Mouse (Mus musculus) hindbrain, embryonic 13.5 days (tissue): ENCODE measurements around the gene Cptp. TPM values are rescaled to one million over a fixed set of nuclear protein-coding genes. Genes with fewer than 3 reads are reported as not detected.

Source experiments
- ATAC-seq: fragments of 200-750 bp; cut with Nextera tagmentation; 2 replicates; pipeline ENCODE4 v1.8.0; 2017; ENCODE audit warnings: moderate TSS enrichment; ENCODE audit not compliant: low FRiP score
- H3K27ac ChIP-seq: fragments of 300-500 bp; sonication (generic); 2 replicates; pipeline ENCODE4 v1.5.1; 2015; ENCODE audit warnings: inconsistent platforms, mild to moderate bottlenecking, moderate library complexity
- H3K27me3 ChIP-seq: fragments of 300-500 bp; sonication (generic); 2 replicates; pipeline ENCODE4 v1.6.1; 2015; ENCODE audit warnings: mild to moderate bottlenecking, inconsistent platforms
- H3K36me3 ChIP-seq: fragments of 300-500 bp; sonication (generic); 2 replicates; pipeline ENCODE4 v1.6.1; 2015; ENCODE audit warnings: mild to moderate bottlenecking, inconsistent platforms
- H3K4me1 ChIP-seq: fragments of 300-500 bp; sonication (generic); replicated peaks from 2 replicates; pipeline ENCODE4 v1.6.1; 2015; ENCODE audit warnings: inconsistent platforms
- H3K4me2 ChIP-seq: fragments of 300-500 bp; sonication (generic); 2 replicates; pipeline ENCODE4 v1.6.1; 2015; ENCODE audit warnings: inconsistent platforms, mild to moderate bottlenecking, moderate library complexity
- H3K4me3 ChIP-seq: fragments of 300-500 bp; sonication (generic); 2 replicates; pipeline ENCODE4 v1.5.1; 2015; ENCODE audit warnings: mild to moderate bottlenecking, inconsistent platforms
- H3K9ac ChIP-seq: fragments of 300-500 bp; sonication (generic); 2 replicates; pipeline ENCODE4 v1.6.1; 2015; ENCODE audit warnings: mild to moderate bottlenecking, inconsistent platforms
- H3K9me3 ChIP-seq: fragments of 300-500 bp; sonication (generic); 2 replicates; pipeline ENCODE4 v1.6.1; 2016; ENCODE audit warnings: inconsistent platforms
- WGBS: fragments of 180-500 bp; shearing (Covaris S2); methylation state at CpG from one replicate; pipeline ENCODE4 v1.1.7; 2015; 5-methylcytosine and 5-hydroxymethylcytosine counted together
- polyA plus RNA-seq: library from polyadenylated mRNA; unstranded; fragments of >200 nt; fragmentation: Nextera tagmentation; extraction: Ambion mirVana; gene quantifications from 2 replicates; pipeline ENCODE4 v1.2.1, GENCODE M21; 2015

Cptp gene
- polyA plus RNA-seq, 1 experiment from 2014 or later, result 23.3 TPM

DNA sequence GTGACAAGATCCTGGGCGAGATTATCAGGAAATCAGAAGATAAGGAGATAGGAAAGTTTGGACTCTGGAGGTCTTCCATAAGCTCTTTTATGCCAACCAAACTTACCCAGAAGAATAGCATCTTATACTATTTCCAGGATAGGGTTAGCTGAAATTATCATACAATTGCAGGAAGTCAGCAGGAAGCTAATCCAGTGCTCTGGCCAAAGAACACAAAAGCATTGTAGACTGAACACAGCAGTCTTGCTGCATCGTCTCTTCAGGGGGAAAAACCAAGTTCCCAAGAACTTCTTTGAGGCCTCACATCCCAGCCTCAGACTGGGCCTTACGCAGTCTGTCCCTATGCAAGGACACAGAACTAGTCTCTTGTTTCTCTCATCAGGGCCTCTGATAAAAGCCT, 14.3 kb upstream of the Cptp start:
- H3K27me3 ChIP-seq, result no peaks in the 10 kb centered on the region
- no peaks in the 10 kb centered on the region for H3K4me1 ChIP-seq
- 89% methylated on average over 3 of the region's 3 CpGs for WGBS
- H3K9ac ChIP-seq, result no peak overlapping the region
- no peak for ATAC-seq
- H3K36me3 ChIP-seq, result peaks cover 61% of the 10 kb centered on the region
- no peak overlapping the region for H3K4me2 ChIP-seq
- no peak overlapping the region for H3K27ac ChIP-seq
- no peak overlapping the region for H3K4me3 ChIP-seq
- H3K9me3 ChIP-seq, result no peaks in the 10 kb centered on the region

DNA sequence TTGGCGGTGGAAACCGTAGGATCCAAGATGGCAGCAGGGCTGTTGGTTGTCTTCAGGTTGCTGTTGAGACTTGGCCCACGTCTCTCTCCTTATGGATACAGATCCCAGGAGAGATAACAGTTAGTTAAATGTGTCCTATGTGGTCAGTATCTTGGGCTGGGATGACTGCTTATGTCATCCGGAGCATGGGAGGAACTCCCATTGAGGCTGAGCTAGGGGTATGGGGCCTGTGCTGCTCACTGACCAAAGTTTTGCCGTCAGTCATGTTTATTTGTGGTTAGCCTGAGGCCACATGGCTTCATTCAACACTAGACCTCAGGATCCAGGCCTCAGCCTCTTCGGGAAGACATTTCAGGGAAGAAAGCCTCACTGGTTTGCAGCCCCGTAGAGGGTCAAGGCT, 2.2 kb upstream of the Cptp start:
- H3K4me1 ChIP-seq, result peaks cover 31% of the 10 kb centered on the region
- ATAC-seq, result no peak
- no peak overlapping the region for H3K27ac ChIP-seq
- H3K4me2 ChIP-seq, result no peak overlapping the region
- no peaks in the 10 kb centered on the region for H3K9me3 ChIP-seq
- H3K36me3 ChIP-seq, result peaks cover 53% of the 10 kb centered on the region
- no peak overlapping the region for H3K4me3 ChIP-seq
- no peaks in the 10 kb centered on the region for H3K27me3 ChIP-seq
- 96% methylated on average over 7 of the region's 7 CpGs for WGBS
- no peak overlapping the region for H3K9ac ChIP-seq

DNA sequence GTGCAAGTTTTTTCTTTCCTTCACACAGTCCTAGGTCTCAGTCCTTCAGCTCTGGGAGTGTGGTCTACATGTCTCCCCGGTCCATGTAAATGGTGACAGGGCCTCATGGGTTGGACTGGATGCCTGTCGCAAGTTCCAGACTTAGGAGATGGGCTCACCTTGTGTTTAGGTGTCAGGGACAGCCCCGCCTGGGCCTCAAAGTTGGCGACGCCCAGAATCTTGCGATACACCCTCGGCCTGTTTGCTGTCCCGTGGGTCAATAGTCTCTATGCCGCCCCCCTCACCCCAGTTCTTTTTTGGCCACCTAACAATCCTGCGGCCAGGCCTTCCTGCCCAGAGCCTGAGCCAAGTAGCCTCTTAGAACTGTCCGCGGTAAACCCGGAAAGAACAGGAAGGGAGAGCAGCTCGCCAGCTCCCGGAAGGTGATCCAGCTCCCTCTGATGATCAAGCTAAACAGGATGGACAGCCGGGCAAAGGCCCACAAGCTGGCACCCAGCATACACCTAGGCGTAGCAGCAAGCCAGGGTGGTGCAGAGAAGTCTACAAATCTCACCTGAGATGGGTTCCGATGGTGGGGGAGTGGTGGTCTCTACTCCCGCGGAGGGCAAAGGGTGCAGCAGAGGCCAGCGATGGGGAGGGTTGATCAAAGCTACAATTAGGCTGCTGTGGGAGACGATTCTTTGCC, 484 bp downstream of the Cptp start:
- Histone ChIP-seq H3K27me3 (no peaks in the 10 kb centered on the region), H3K9ac (peak overlapping the region; percentile 87), H3K9me3 (no peaks in the 10 kb centered on the region), H3K4me2 (peak overlapping the region; percentile 93), H3K4me3 (peak overlapping the region; percentile 77), H3K36me3 (peaks cover 48% of the 10 kb centered on the region), H3K4me1 (peaks cover 31% of the 10 kb centered on the region), H3K27ac (peak overlapping the region; percentile 49; the same call in 1 of the 2 replicates)
- 13% methylated on average over 22 of the region's 22 CpGs for WGBS
- peak; percentile 75 for ATAC-seq

DNA sequence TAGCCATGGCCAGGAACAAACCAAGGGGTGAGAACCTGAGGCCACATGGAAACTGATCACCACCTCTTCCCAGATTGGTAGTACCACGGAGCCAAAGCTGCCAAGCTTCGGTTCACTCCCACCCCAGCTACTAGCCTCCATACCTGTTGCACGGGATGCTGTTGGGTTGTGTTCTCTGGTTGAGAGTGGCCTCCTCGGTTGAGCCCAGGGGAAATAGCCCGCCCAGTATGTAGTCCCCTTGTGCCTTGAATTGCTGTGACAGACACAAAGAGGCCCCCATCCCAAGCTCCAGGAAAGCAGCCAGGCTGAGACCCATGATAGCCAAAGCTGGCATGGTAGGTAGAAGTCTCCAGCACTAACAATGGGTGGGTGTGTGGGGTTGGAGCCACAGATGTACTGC, 6.2 kb downstream of the Cptp start, which contains the start of gene Tas1r3:
TSS of gene Tas1r3 (minus strand) at position 362 of the 400 bp plus-strand sequence.
- Histone ChIP-seq H3K9ac (no peak within 1 kb of the TSS), H3K36me3 (peaks cover 72% of the 10 kb centered on the region), H3K4me3 (no peak within 1 kb of the TSS), H3K27me3 (no peaks in the 10 kb centered on the region), H3K27ac (no peak within 1 kb of the TSS), H3K4me2 (no peak within 1 kb of the TSS), H3K4me1 (0 out of 2 replicates have a peak, but pooled peaks cover under 1% of the 10 kb centered on the region), H3K9me3 (no peaks in the 10 kb centered on the region)
- WGBS, result 81% methylated on average over 5 of the region's 5 CpGs
- ATAC-seq, result no peak

DNA sequence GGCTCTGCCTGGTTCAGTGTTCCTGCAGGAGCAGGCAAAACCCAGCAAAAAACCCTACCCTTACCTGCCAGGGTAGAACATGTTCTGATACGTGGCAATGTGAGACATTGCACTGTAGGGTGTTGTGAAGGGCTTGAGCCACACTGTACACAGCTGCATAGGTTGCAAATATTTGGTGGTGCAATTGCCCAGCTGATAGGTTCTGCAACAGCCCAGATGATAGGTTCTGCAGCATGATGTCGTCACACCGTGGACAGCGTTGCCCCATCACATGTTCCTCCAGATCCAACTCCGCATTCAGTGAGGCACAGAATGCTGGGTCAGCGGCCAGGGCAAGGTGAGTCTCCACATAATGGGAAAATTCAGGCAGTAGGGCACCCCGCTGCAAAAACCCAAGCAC, 7.5 kb downstream of the Cptp start:
- H3K9me3 ChIP-seq, result no peaks in the 10 kb centered on the region
- no peak for ATAC-seq
- 91% methylated on average over 7 of the region's 7 CpGs for WGBS
- no peaks in the 10 kb centered on the region for H3K27me3 ChIP-seq
- no peak overlapping the region for H3K27ac ChIP-seq
- peaks cover 79% of the 10 kb centered on the region for H3K36me3 ChIP-seq
- no peak overlapping the region for H3K9ac ChIP-seq
- H3K4me1 ChIP-seq, result no peaks in the 10 kb centered on the region
- H3K4me3 ChIP-seq, result no peak overlapping the region
- no peak overlapping the region for H3K4me2 ChIP-seq

DNA sequence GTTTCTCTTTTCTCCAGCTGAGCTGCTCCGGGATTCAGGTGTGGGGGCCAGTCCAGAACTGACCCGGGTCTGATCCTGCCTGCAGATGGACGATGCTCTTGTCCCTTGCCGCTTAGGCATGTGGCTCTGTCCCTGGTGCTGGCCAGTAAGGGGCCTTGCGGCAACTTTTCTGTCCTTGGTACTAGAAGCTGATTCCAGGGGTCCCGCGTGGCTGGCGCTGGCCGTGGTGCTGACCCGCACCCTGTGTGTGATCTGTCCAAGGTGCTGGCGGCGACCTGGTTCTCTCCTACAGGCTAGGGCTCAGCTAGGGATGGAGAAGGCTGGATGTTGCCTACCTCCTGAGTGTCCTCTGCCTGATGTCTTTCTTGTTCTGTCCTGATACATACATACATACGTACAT, 9.9 kb downstream of the Cptp start:
- no peaks in the 10 kb centered on the region for H3K4me1 ChIP-seq
- H3K4me2 ChIP-seq, result no peak overlapping the region
- H3K9ac ChIP-seq, result no peak overlapping the region
- ATAC-seq, result no peak
- no peaks in the 10 kb centered on the region for H3K27me3 ChIP-seq
- H3K36me3 ChIP-seq, result peaks cover 84% of the 10 kb centered on the region
- H3K9me3 ChIP-seq, result no peaks in the 10 kb centered on the region
- H3K27ac ChIP-seq, result no peak overlapping the region
- 36% methylated on average over 13 of the region's 13 CpGs for WGBS
- no peak overlapping the region for H3K4me3 ChIP-seq

DNA sequence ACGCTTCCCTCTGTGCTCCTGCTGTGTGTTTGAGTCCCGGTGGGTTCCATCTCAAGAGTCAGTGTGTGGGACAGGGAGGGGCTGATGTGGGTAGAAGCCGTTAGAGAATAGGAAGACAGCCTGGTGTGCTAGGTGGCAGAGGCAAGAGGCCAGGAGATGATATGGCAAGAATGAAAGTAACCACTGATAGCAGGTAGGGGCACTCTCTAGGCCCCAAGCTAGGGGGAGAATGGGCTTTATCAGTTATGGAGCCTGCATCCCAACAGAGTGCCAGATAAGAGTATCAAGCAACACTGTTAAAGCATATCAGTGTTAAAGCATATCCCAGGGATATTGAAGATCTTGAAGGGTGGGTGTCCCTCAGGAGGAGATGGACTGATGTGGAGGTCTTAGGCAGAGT, 12.4 kb downstream of the Cptp start:
- no peaks in the 10 kb centered on the region for H3K27me3 ChIP-seq
- H3K4me1 ChIP-seq, result peaks cover 8% of the 10 kb centered on the region
- H3K9ac ChIP-seq, result no peak overlapping the region
- ATAC-seq, result no peak
- no peak overlapping the region for H3K4me3 ChIP-seq
- H3K4me2 ChIP-seq, result no peak overlapping the region
- WGBS, result 82% methylated on average over 3 of the region's 3 CpGs
- H3K9me3 ChIP-seq, result no peaks in the 10 kb centered on the region
- H3K36me3 ChIP-seq, result peaks cover 90% of the 10 kb centered on the region
- H3K27ac ChIP-seq, result no peak overlapping the region

DNA sequence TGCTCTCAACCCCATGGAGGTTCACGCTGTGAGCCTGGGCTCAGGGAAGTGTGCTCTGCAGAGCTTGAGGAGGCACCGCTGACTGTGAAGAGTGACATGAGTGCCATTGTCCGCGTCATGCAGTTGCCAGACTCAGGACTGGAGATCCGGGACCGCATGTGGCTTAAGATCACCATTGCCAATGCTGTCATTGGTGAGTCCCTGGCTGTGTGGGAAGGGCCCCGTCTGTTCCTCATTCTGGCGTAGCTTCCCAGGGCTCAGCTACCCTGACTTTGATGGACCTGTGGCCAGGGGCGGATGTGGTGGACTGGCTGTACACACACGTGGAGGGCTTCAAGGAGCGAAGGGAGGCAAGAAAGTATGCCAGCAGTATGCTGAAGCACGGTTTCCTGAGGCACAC, 13.2 kb downstream of the Cptp start:
- Histone ChIP-seq H3K4me2 (no peak overlapping the region), H3K36me3 (peaks cover 82% of the 10 kb centered on the region), H3K27me3 (no peaks in the 10 kb centered on the region), H3K4me1 (peaks cover 15% of the 10 kb centered on the region), H3K4me3 (no peak overlapping the region), H3K27ac (no peak overlapping the region), H3K9me3 (no peaks in the 10 kb centered on the region), H3K9ac (no peak overlapping the region)
- 94% methylated on average over 12 of the region's 12 CpGs for WGBS
- ATAC-seq, result no peak

DNA sequence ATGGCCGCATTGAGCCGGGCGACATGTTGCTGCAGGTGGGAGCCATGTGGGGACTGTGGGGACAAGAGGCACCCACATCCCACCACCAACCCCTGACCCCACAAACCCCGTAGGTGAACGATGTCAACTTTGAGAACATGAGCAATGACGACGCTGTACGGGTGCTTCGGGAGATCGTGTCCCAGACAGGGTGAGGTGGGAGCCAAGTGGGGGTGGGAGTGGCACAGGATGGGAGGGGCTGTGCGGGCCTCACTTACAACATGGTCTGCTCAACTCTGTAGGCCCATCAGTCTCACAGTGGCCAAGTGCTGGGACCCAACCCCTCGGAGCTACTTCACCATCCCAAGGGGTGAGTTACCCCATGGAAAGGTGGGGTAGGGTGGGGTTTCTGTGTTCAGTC, 14.2 kb downstream of the Cptp start:
- WGBS, result 97% methylated on average over 12 of the region's 12 CpGs
- no peaks in the 10 kb centered on the region for H3K9me3 ChIP-seq
- H3K4me2 ChIP-seq, result no peak overlapping the region
- H3K4me1 ChIP-seq, result peaks cover 26% of the 10 kb centered on the region
- peaks cover 71% of the 10 kb centered on the region for H3K36me3 ChIP-seq
- no peaks in the 10 kb centered on the region for H3K27me3 ChIP-seq
- H3K9ac ChIP-seq, result no peak overlapping the region
- H3K4me3 ChIP-seq, result no peak overlapping the region
- H3K27ac ChIP-seq, result no peak overlapping the region
- ATAC-seq, result no peak

DNA sequence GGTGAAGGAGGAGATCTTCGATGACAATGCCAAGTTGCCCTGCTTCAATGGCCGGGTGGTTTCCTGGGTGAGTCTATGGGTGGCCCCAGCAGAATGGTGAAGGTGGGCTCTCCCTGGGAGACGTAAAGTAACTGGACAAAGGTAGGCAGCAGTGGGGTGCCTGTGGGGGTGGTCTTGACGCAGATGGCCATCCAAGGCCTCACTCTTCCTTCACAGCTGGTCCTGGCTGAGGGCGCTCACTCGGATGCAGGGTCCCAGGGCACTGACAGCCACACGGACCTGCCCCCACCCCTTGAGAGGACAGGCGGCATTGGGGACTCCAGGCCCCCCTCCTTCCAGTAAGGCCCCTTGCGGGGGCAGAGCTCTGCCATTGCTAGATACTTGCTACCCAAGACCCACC, 15.8 kb downstream of the Cptp start:
- 93% methylated on average over 9 of the region's 9 CpGs for WGBS
- Histone ChIP-seq H3K27me3 (no peaks in the 10 kb centered on the region), H3K27ac (no peak overlapping the region), H3K4me2 (no peak overlapping the region), H3K4me3 (no peak overlapping the region), H3K9ac (no peak overlapping the region), H3K4me1 (peaks cover 42% of the 10 kb centered on the region), H3K9me3 (no peaks in the 10 kb centered on the region), H3K36me3 (peaks cover 55% of the 10 kb centered on the region)
- no peak for ATAC-seq

DNA sequence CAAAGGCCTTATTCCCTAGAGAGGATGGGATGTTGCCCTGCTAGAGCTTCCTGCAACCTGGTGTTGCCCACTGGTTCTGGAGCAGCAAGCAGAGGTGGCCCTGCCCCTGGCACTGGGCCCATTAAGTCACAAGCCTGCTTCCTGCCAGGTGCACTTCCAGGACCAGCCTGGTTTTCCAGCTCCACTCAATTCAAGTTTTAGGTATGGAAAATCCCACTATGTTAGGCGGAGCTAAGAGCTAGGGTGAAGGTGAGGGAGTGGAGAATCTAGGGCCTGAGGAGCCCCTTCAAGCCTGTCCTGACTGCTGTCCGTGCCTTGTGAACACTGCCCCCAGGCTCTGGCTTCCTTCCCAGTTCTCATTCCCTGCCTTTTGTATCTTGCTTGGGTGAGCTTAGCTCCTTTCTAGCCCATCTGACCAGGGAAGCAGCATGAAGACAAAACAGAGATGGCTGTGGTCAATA, 17.3 kb downstream of the Cptp start:
- Histone ChIP-seq H3K36me3 (peaks cover 41% of the 10 kb centered on the region), H3K4me3 (no peak overlapping the region), H3K4me1 (peaks cover 49% of the 10 kb centered on the region), H3K9me3 (no peaks in the 10 kb centered on the region), H3K4me2 (no peak overlapping the region), H3K27ac (no peak overlapping the region), H3K27me3 (no peaks in the 10 kb centered on the region), H3K9ac (0 out of 2 replicates have a peak overlapping the region, but pooled peaks have one; percentile 35)
- 87% methylated on average over 2 of the region's 2 CpGs for WGBS
- ATAC-seq, result no peak

DNA sequence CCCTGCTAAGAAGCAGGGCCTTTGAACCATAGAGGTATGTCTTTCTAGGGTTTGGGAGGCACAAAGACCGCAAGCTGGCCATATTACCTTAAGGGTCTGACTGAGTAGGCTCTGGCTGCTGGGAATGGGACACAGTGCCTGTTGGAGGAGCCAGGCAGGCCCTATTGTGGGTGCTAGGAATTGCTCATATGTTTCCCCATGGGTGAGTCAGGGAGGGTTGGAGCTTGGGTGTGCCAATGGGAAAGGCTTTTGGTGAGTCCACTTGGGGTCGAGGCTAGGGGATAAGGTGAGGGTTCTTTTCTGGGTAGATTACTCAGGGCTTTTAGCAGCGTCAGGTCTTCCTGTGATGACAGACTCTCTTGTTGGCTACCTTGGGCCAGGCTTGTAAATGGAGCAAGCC, 17.9 kb downstream of the Cptp start:
- H3K27ac ChIP-seq, result no peak overlapping the region
- H3K9ac ChIP-seq, result no peak overlapping the region
- H3K9me3 ChIP-seq, result no peaks in the 10 kb centered on the region
- 95% methylated on average over 3 of the region's 3 CpGs for WGBS
- no peak for ATAC-seq
- no peak overlapping the region for H3K4me2 ChIP-seq
- peaks cover 35% of the 10 kb centered on the region for H3K36me3 ChIP-seq
- H3K4me3 ChIP-seq, result no peak overlapping the region
- peaks cover 55% of the 10 kb centered on the region for H3K4me1 ChIP-seq
- H3K27me3 ChIP-seq, result no peaks in the 10 kb centered on the region

DNA sequence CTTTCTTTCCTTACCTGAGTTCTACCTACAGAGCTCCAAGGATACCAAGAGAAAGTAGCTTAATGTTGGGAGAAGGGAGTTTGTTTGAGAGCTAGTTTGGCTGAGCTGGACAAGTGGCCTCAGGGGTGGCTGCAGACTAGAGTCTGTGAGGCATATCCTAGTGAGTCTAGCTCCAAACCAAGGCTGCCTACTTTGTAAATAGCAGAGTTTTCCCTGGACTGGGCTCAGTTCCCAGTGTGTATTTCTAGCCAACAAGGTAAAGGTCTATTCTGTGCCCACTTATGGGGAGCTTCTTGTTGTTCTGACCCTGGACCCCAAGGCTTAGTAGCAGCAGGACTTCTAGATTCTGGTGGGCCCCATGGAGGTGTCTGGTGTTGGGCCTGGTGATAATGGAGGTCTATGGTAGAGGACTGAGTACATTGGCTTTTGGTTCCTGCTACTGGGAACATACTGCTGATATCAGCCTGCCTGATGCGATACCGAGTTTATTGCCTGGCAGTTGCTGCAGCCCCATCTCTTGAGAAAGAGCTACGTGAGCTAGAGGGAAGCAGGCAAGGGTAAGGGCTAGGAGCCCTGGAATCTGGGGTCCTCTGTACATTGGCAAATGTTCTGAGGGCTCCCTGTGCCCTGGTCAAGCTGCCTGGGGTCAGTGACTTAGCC, 19.3 kb downstream of the Cptp start:
- ATAC-seq, result no peak
- H3K4me1 ChIP-seq, result peaks cover 60% of the 10 kb centered on the region
- no peak overlapping the region for H3K27ac ChIP-seq
- H3K4me2 ChIP-seq, result peak overlapping the region; percentile 97
- H3K9ac ChIP-seq, result no peak overlapping the region; the same call in 1 of the 2 replicates
- peaks cover 20% of the 10 kb centered on the region for H3K36me3 ChIP-seq
- no peaks in the 10 kb centered on the region for H3K27me3 ChIP-seq
- H3K4me3 ChIP-seq, result no peak overlapping the region
- H3K9me3 ChIP-seq, result no peaks in the 10 kb centered on the region
- WGBS, result 96% methylated on average over 3 of the region's 3 CpGs
